In genomic region chr10:8682900-8683299, GRCm38 (mm10) we compare ENCODE assay signal across 8 mouse cellular contexts.
DNase-seq lines count a peak whose midpoint lies in the region; ATAC-seq and TF ChIP-seq lines count a peak whose summit lies in the region.

No protein-coding gene starts in this region.

- H3K4me2 ChIP-seq in forebrain, embryonic 15.5 days (replicated peaks), result no peak overlapping the region
- H3K4me2 ChIP-seq in hindbrain, postnatal 0 days (ENCODE audit: low read depth, low read length), result no peak overlapping the region
- H3K4me2 ChIP-seq in liver, embryonic 11.5 days, result no peak overlapping the region

- DNase-seq in forebrain, embryonic 10.5 days (ENCODE audit: extremely low spot score, low spot score), result peak; percentile 43
- peak; percentile 41 for DNase-seq in urinary bladder, postnatal 25 days (ENCODE audit: low spot score)
- no peak for DNase-seq in urinary bladder, adult 2 months (ENCODE audit: low spot score)
- DNase-seq in embryo, embryonic 10 days (ENCODE audit: low spot score), result peak; percentile 84
- peak; percentile 78 for DNase-seq in hindbrain, postnatal 0 days (ENCODE audit: low spot score)
- peak; percentile 36 for DNase-seq in liver, embryonic 11.5 days (ENCODE audit: low spot score)
- peak; percentile 36 to 72 for DNase-seq in right cerebral cortex, postnatal 10 days (ENCODE audit: low spot score in 2 of 2)

- no peak overlapping the region for H3K4me3 ChIP-seq in forebrain, embryonic 10.5 days
- no peak overlapping the region for H3K4me3 ChIP-seq in forebrain, embryonic 15.5 days
- no peak overlapping the region for H3K4me3 ChIP-seq in hindbrain, postnatal 0 days (ENCODE audit: low read length)
- H3K4me3 ChIP-seq in liver, embryonic 11.5 days (ENCODE audit: low read depth, low read length), result no peak overlapping the region

- 29% methylated on average over 4 of the region's 4 CpGs for WGBS in forebrain, embryonic 10.5 days
- WGBS in forebrain, embryonic 15.5 days, result 21% methylated on average over 4 of the region's 4 CpGs
- WGBS in hindbrain, postnatal 0 days, result 20% methylated on average over 4 of the region's 4 CpGs
- 17% methylated on average over 4 of the region's 4 CpGs for WGBS in liver, embryonic 11.5 days

- TF ChIP-seq CTCF in hindbrain, postnatal 0 days (IDR thresholded peaks at IDR 0.05; ENCODE audit: low read depth), result peak; percentile 89

- ATAC-seq in forebrain, embryonic 15.5 days (replicated peaks), result no peak
- ATAC-seq in hindbrain, postnatal 0 days, result no peak
- no peak for ATAC-seq in liver, embryonic 11.5 days (replicated peaks; ENCODE audit: low FRiP score)

- no peaks in the 10 kb centered on the region for H3K36me3 ChIP-seq in forebrain, embryonic 10.5 days (replicated peaks)
- H3K36me3 ChIP-seq in forebrain, embryonic 15.5 days, result no peaks in the 10 kb centered on the region
- no peaks in the 10 kb centered on the region for H3K36me3 ChIP-seq in hindbrain, postnatal 0 days (ENCODE audit: insufficient read depth, low read length)
- H3K36me3 ChIP-seq in liver, embryonic 11.5 days (ENCODE audit: control insufficient read depth, insufficient read depth, low read length), result no peaks in the 10 kb centered on the region

- no peak overlapping the region for H3K9ac ChIP-seq in forebrain, embryonic 15.5 days (replicated peaks)
- no peak overlapping the region for H3K9ac ChIP-seq in hindbrain, postnatal 0 days (replicated peaks; ENCODE audit: low read length)
- H3K9ac ChIP-seq in liver, embryonic 11.5 days (ENCODE audit: low read depth, low read length), result no peak overlapping the region

- H3K9me3 ChIP-seq in forebrain, embryonic 10.5 days, result 0 out of 2 replicates have a peak, but pooled peaks cover 2% of the 10 kb centered on the region
- no peaks in the 10 kb centered on the region for H3K9me3 ChIP-seq in forebrain, embryonic 15.5 days
- H3K9me3 ChIP-seq in hindbrain, postnatal 0 days (ENCODE audit: low read length), result no peaks in the 10 kb centered on the region
- no peaks in the 10 kb centered on the region for H3K9me3 ChIP-seq in liver, embryonic 11.5 days (ENCODE audit: control insufficient read depth, low read length)

- no peak overlapping the region for H3K27ac ChIP-seq in forebrain, embryonic 10.5 days
- H3K27ac ChIP-seq in forebrain, embryonic 15.5 days (replicated peaks), result no peak overlapping the region
- no peak overlapping the region for H3K27ac ChIP-seq in hindbrain, postnatal 0 days
- H3K27ac ChIP-seq in liver, embryonic 11.5 days (ENCODE audit: low read depth, low read length), result no peak overlapping the region

- no peaks in the 10 kb centered on the region for H3K4me1 ChIP-seq in forebrain, embryonic 10.5 days
- no peaks in the 10 kb centered on the region for H3K4me1 ChIP-seq in forebrain, embryonic 15.5 days
- no peaks in the 10 kb centered on the region for H3K4me1 ChIP-seq in hindbrain, postnatal 0 days (ENCODE audit: insufficient read depth, low read length)
- H3K4me1 ChIP-seq in liver, embryonic 11.5 days (replicated peaks; ENCODE audit: control insufficient read depth, insufficient read depth, low read length), result no peaks in the 10 kb centered on the region

- H3K27me3 ChIP-seq in forebrain, embryonic 10.5 days (ENCODE audit: poor library complexity, severe bottlenecking), result no peaks in the 10 kb centered on the region
- no peaks in the 10 kb centered on the region for H3K27me3 ChIP-seq in forebrain, embryonic 15.5 days
- no peaks in the 10 kb centered on the region for H3K27me3 ChIP-seq in hindbrain, postnatal 0 days (ENCODE audit: insufficient read depth, low read length)
- no peaks in the 10 kb centered on the region for H3K27me3 ChIP-seq in liver, embryonic 11.5 days (replicated peaks; ENCODE audit: control insufficient read depth, insufficient read depth, low read length)
